Mouse (Mus musculus): ENCODE measurements at regions not wholly inside any gene's neighbourhood (a gene's known extent, or its start where the extent isn't known, plus 50 kb on each side); places are given as distances from the start of the nearest gene placed in this dataset.

DNA sequence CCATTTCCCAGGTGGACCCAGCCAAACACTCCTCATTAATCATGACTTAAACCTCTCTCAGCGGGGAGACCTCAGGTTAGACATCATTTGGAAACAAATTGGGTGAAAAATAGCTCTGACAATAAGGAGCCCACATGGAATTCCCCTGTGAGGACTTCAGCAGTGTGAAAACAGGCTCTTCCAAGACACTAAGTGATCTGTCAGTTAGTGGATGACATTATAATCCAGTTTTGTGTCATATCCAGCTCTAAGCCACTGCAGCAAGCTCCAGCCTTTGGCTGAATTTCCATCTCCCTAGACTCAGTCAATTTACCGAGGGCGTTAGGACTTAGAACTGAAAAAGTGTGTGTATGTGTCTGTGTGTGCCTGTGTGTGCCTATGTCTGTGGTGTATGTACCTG lies 70.5 kb downstream of the Olig3 start:
- no peak for TF ChIP-seq CTCF (IDR thresholded peaks at IDR 0.05; ENCODE audit: extremely low read depth, insufficient read length, insufficient replicate concordance, low read depth, low read length)
- TF ChIP-seq POLR2A (IDR thresholded peaks at IDR 0.05; ENCODE audit: low read depth, low read length) = no peak

Data from small intestine, adult 2 months (tissue).